Mouse (Mus musculus) mesoderm, embryonic 11.5 days (tissue): ENCODE measurements around the gene Jhy.
A peak's percentile ranks its signal among the peaks of the same experiment; 100 is the strongest.

Experiments
- DNase-seq: peaks from one replicate; pipeline ENCODE4 v3.0.0-alpha.2; 2012; ENCODE audit warnings: low read depth, low spot score

The Jhy gene

GRCm38 (mm10) chr9:40963586-40964417 lies at the start of gene Jhy:
TSS of gene Jhy (minus strand) at chr9:40964118.
- no peak for DNase-seq

- DNase-seq, result no peak
Observed at GRCm38 (mm10) chr9:41012456-41012855, 48.5 kb upstream of the Jhy start.

GRCm38 (mm10) chr9:41011512-41012436 lies 47.9 kb upstream of the Jhy start:
- peak; percentile 64 for DNase-seq

GRCm38 (mm10) chr9:41007785-41008184 lies 43.9 kb upstream of the Jhy start:
- DNase-seq, result peak; percentile 27

- no peak for DNase-seq
Observed at GRCm38 (mm10) chr9:41004415-41004814, 40.5 kb upstream of the Jhy start, which contains the start of gene Crtam. TSS of gene Crtam (minus strand) at chr9:41004628.

GRCm38 (mm10) chr9:40997116-40997779 lies 33.3 kb upstream of the Jhy start:
- no peak for DNase-seq

GRCm38 (mm10) chr9:40994075-40994474 lies 30.2 kb upstream of the Jhy start:
- DNase-seq, result no peak

- DNase-seq, result no peak
Observed at GRCm38 (mm10) chr9:40991511-40991910, 27.6 kb upstream of the Jhy start.

- DNase-seq, result peak; percentile 74
Observed at GRCm38 (mm10) chr9:40989940-40990588, 26.1 kb upstream of the Jhy start.

GRCm38 (mm10) chr9:40984313-40984712 lies 20.4 kb upstream of the Jhy start:
- DNase-seq, result no peak

- no peak for DNase-seq
Observed at GRCm38 (mm10) chr9:40983758-40984157, 19.8 kb upstream of the Jhy start.

- peak; percentile 54 for DNase-seq
Observed at GRCm38 (mm10) chr9:40982480-40982879, 18.6 kb upstream of the Jhy start.

GRCm38 (mm10) chr9:40974042-40974801 lies 10.3 kb upstream of the Jhy start:
- DNase-seq, result no peak

- no peak for DNase-seq
Observed at GRCm38 (mm10) chr9:40964418-40964714, 448 bp upstream of the Jhy start.

- no peak for DNase-seq
Observed at GRCm38 (mm10) chr9:40961401-40961800, 2.5 kb downstream of the Jhy start.

GRCm38 (mm10) chr9:40949039-40949615 lies 14.8 kb downstream of the Jhy start:
- DNase-seq, result peak; percentile 68

- DNase-seq, result no peak
Observed at GRCm38 (mm10) chr9:40948473-40948872, 15.4 kb downstream of the Jhy start.

- DNase-seq, result no peak
Observed at GRCm38 (mm10) chr9:40947131-40947530, 16.8 kb downstream of the Jhy start.

GRCm38 (mm10) chr9:40937425-40937824 lies 26.5 kb downstream of the Jhy start:
- DNase-seq, result no peak

- DNase-seq, result no peak
Observed at GRCm38 (mm10) chr9:40933323-40933722, 30.6 kb downstream of the Jhy start.
